In genomic region chr8:104789886-104790680, GRCm38 (mm10) we compare ENCODE assay signal across 10 mouse cellular contexts. TPM values are rescaled to one million over a fixed set of nuclear protein-coding genes. Genes with fewer than 3 reads are reported as not detected.
DNase-seq lines count a peak whose midpoint lies in the region; ATAC-seq and TF ChIP-seq lines count a peak whose summit lies in the region.
"Had no signal": no experiment of that assay in that cellular context is flagged by ENCODE, and none has a peak within 500 bp of the region (broad histone marks: within the 10 kb centered on the region; RNA-seq: fewer than 3 reads in every experiment).

No protein-coding gene starts in this region.

- no peak overlapping the region for H3K27ac ChIP-seq in cerebellum, adult 2 months (ENCODE audit: insufficient read depth, low read length)
- H3K27ac ChIP-seq: midbrain, embryonic 12.5 days had no signal

- peak in 1 of 2 experiments; percentile 13 for DNase-seq in cerebellum, adult 2 months
- no peak for DNase-seq in cerebellum, adult 11 months
- DNase-seq in cerebellum, adult 9-10 months: peak; percentile 20
- peak; percentile 51 to 63 for DNase-seq in kidney, postnatal 36 days
- DNase-seq in frontal cortex, postnatal 14 days (ENCODE audit: low spot score in 2 of 2): no peak

- no peaks in the 10 kb centered on the region for H3K27me3 ChIP-seq in cerebellum, adult 2 months (ENCODE audit: control insufficient read depth, insufficient read depth, low read length)
- peaks cover 2% of the 10 kb centered on the region for H3K27me3 ChIP-seq in megakaryocyte, embryonic 14.5 days (replicated peaks)
- H3K27me3 ChIP-seq: midbrain, embryonic 12.5 days had no signal

- ATAC-seq in megakaryocyte, adult 5-6 weeks (ENCODE audit: poor library complexity, severe bottlenecking): no peak; the same call in 1 of the 2 replicates
- no peak for ATAC-seq in frontal cortex, adult (ENCODE audit: low TSS enrichment)

- H3K4me1 ChIP-seq in cerebellum, adult 2 months (ENCODE audit: control insufficient read depth, insufficient read depth, low read length): no peaks in the 10 kb centered on the region
- H3K4me1 ChIP-seq in megakaryocyte, embryonic 14.5 days: peaks cover 28% of the 10 kb centered on the region
- H3K4me1 ChIP-seq: midbrain, embryonic 12.5 days had no signal

- no peaks in the 10 kb centered on the region for H3K9me3 ChIP-seq in megakaryocyte, embryonic 14.5 days
- H3K9me3 ChIP-seq: midbrain, embryonic 12.5 days had no signal

- H3K36me3 ChIP-seq in megakaryocyte, embryonic 14.5 days (replicated peaks; ENCODE audit: low read length): no peaks in the 10 kb centered on the region
- H3K36me3 ChIP-seq: midbrain, embryonic 12.5 days had no signal

- H3K4me3 ChIP-seq in cerebellum, adult 2 months (replicated peaks; ENCODE audit: insufficient read depth, low read depth, low read length): no peak overlapping the region
- peak overlapping the region; percentile 43 for H3K4me3 ChIP-seq in megakaryocyte, embryonic 14.5 days (replicated peaks)
- H3K4me3 ChIP-seq: midbrain, embryonic 12.5 days had no signal

- peak; percentile 24; the same call in 1 of the 2 replicates for TF ChIP-seq CTCF in cerebellum, adult 2 months (IDR thresholded peaks at IDR 0.05; ENCODE audit: borderline replicate concordance, insufficient read depth, low read depth, low read length)

- WGBS in cerebellum, adult 2 months: 74% methylated on average over 3 of the region's 3 CpGs

- no peak for TF ChIP-seq POLR2A in cerebellum, adult 2 months (IDR thresholded peaks at IDR 0.05; ENCODE audit: borderline replicate concordance, insufficient read depth, low read length)

RNA-seq across cellular contexts. Expression of gene Ces2b, which starts 41.3 kb away (rescaled TPM):
- polyA plus RNA-seq in cerebellum, adult 2 months (2012; rRNA removed): 0.06 TPM in 1 of 2 replicates, not detected in the other
- not detected in 2 replicates for polyA plus RNA-seq in megakaryocyte, embryonic 14.5 days (2012; ENCODE audit: insufficient read depth, low replicate concordance)
- total RNA-seq in megakaryocyte, adult 5-6 weeks (2015): not detected in 2 replicates
- not detected in 2 replicates for total RNA-seq in megakaryocyte, adult 5-6 weeks (2017)
- polyA plus RNA-seq: heart, embryonic 14.5 days had no signal

RNA-seq across cellular contexts. Expression of gene Ces2a, which starts 56.3 kb away (rescaled TPM):
- polyA plus RNA-seq in cerebellum, adult 2 months (2012; rRNA removed): not detected in 2 replicates
- polyA plus RNA-seq in megakaryocyte, embryonic 14.5 days (2012; ENCODE audit: insufficient read depth, low replicate concordance): not detected in 2 replicates
- total RNA-seq in megakaryocyte, adult 5-6 weeks (2015): not detected in 2 replicates
- not detected in 2 replicates for total RNA-seq in megakaryocyte, adult 5-6 weeks (2017)
- polyA plus RNA-seq: heart, embryonic 14.5 days; midbrain, embryonic 12.5 days had no signal

RNA-seq across cellular contexts. Expression of gene Ces2c, which starts 56.8 kb away (rescaled TPM):
- not detected in 2 replicates for polyA plus RNA-seq in cerebellum, adult 2 months (2012; rRNA removed)
- polyA plus RNA-seq in megakaryocyte, embryonic 14.5 days (2012; ENCODE audit: insufficient read depth, low replicate concordance): not detected in 2 replicates
- not detected in 2 replicates for total RNA-seq in megakaryocyte, adult 5-6 weeks (2015)
- not detected in 2 replicates for total RNA-seq in megakaryocyte, adult 5-6 weeks (2017)
- polyA plus RNA-seq: heart, embryonic 14.5 days; midbrain, embryonic 12.5 days had no signal

Comparison
In these comparisons a context has a peak if more than half of its experiments do, and no peak if none do; other contexts are left out.
1. DNase-seq: peak in cerebellum, adult 9-10 months (single experiment) and kidney, postnatal 36 days (2 of 2); none in cerebellum, adult 11 months (single experiment) and frontal cortex, postnatal 14 days (0 of 2).